In genomic region chr10:94047845-94048559, GRCm38 (mm10) we compare ENCODE assay signal across 10 mouse cellular contexts. TPM values are rescaled to one million over a fixed set of nuclear protein-coding genes. Genes with fewer than 3 reads are reported as not detected.
DNase-seq lines count a peak whose midpoint lies in the region; ATAC-seq and TF ChIP-seq lines count a peak whose summit lies in the region.
"Had no signal": no experiment of that assay in that cellular context is flagged by ENCODE, and none has a peak within 500 bp of the region (broad histone marks: within the 10 kb centered on the region; RNA-seq: fewer than 3 reads in every experiment).

No protein-coding gene starts in this region.

- ATAC-seq in intestine, embryonic 15.5 days, result peak; percentile 96
- ATAC-seq in midbrain, embryonic 11.5 days (ENCODE audit: low FRiP score), result no peak
- ATAC-seq in forebrain, postnatal 0 days, result no peak

- peak overlapping the region; percentile 49 for H3K27ac ChIP-seq in heart, adult 2 months
- H3K27ac ChIP-seq in intestine, embryonic 15.5 days, result peak overlapping the region; percentile 53; the same call in 1 of the 2 replicates
- H3K27ac ChIP-seq in midbrain, embryonic 11.5 days (ENCODE audit: low read depth, low read length), result no peak overlapping the region
- no peak overlapping the region for H3K27ac ChIP-seq in forebrain, postnatal 0 days (ENCODE audit: low read depth, low read length)

- intact Hi-C loops in heart, adult 2 months (cut with DNase I), result no loop called here
- intact Hi-C loops in heart, postnatal 25 days (cut with DNase I), result no loop called here

- H3K9ac ChIP-seq in heart, adult 2 months (ENCODE audit: low read depth, low read length), result no peak overlapping the region
- H3K9ac ChIP-seq in intestine, embryonic 15.5 days, result no peak overlapping the region
- H3K9ac ChIP-seq in midbrain, embryonic 11.5 days (ENCODE audit: low read length), result no peak overlapping the region
- no peak overlapping the region for H3K9ac ChIP-seq in forebrain, postnatal 0 days

- H3K36me3 ChIP-seq in heart, adult 2 months (ENCODE audit: control insufficient read depth, insufficient read depth, low read length), result peaks cover 5% of the 10 kb centered on the region
- 0 out of 2 replicates have a peak, but pooled peaks cover 5% of the 10 kb centered on the region for H3K36me3 ChIP-seq in intestine, embryonic 15.5 days
- H3K36me3 ChIP-seq in midbrain, embryonic 11.5 days (ENCODE audit: control insufficient read depth, insufficient read depth, low read length), result no peaks in the 10 kb centered on the region
- no peaks in the 10 kb centered on the region for H3K36me3 ChIP-seq in forebrain, postnatal 0 days (ENCODE audit: insufficient read depth)

- H3K4me3 ChIP-seq in heart, adult 2 months, result no peak overlapping the region
- no peak overlapping the region for H3K4me3 ChIP-seq in intestine, embryonic 15.5 days (replicated peaks)
- no peak overlapping the region for H3K4me3 ChIP-seq in midbrain, embryonic 11.5 days (ENCODE audit: low read depth, low read length)
- H3K4me3 ChIP-seq in forebrain, postnatal 0 days (ENCODE audit: low read depth, low read length), result no peak overlapping the region

- TF ChIP-seq EP300 in heart, adult 2 months (IDR thresholded peaks at IDR 0.05; ENCODE audit: insufficient read depth, low read depth, low read length), result no peak

- peak in 1 of 2 experiments; percentile 18 for DNase-seq in heart, adult 2 months
- DNase-seq in heart, postnatal 25 days (ENCODE audit: low spot score), result no peak
- peak; percentile 44 for DNase-seq in NIH3T3 (ENCODE audit: low read depth)
- peak; percentile 24 to 49 for DNase-seq in lung, postnatal 4 days
- DNase-seq in embryo, embryonic 10 days (ENCODE audit: low spot score), result no peak
- DNase-seq in midbrain, embryonic 11.5 days (ENCODE audit: low spot score, missing footprints), result no peak
- DNase-seq in forebrain, postnatal 0 days, result no peak
- DNase-seq: cerebellum, adult 9-10 months; right cerebral cortex, adult 18-20 months had no signal

- TF ChIP-seq POLR2A in heart, adult 2 months (IDR thresholded peaks at IDR 0.05; ENCODE audit: insufficient read depth, low read depth, low read length), result no peak

- peaks cover 11% of the 10 kb centered on the region for H3K4me1 ChIP-seq in heart, adult 2 months (ENCODE audit: control insufficient read depth, insufficient read depth, low read length)
- H3K4me1 ChIP-seq in intestine, embryonic 15.5 days (replicated peaks), result peaks cover 14% of the 10 kb centered on the region; the same call in 1 of the 2 replicates
- peaks cover 10% of the 10 kb centered on the region for H3K4me1 ChIP-seq in midbrain, embryonic 11.5 days (ENCODE audit: control insufficient read depth, insufficient read depth, low read length)
- no peaks in the 10 kb centered on the region for H3K4me1 ChIP-seq in forebrain, postnatal 0 days (ENCODE audit: insufficient read depth)

- H3K27me3 ChIP-seq in heart, adult 2 months (ENCODE audit: control insufficient read depth, insufficient read depth, low read length), result no peaks in the 10 kb centered on the region
- no peaks in the 10 kb centered on the region for H3K27me3 ChIP-seq in intestine, embryonic 15.5 days (replicated peaks)
- H3K27me3 ChIP-seq in midbrain, embryonic 11.5 days (ENCODE audit: control insufficient read depth, insufficient read depth, low read length), result no peaks in the 10 kb centered on the region
- H3K27me3 ChIP-seq in forebrain, postnatal 0 days (ENCODE audit: insufficient read depth, low read length), result no peaks in the 10 kb centered on the region

- 35% methylated on average over 10 of the region's 10 CpGs for WGBS in heart, adult 2 months
- WGBS in intestine, embryonic 15.5 days, result 29% methylated on average over 10 of the region's 10 CpGs
- WGBS in midbrain, embryonic 11.5 days, result 74% methylated on average over 10 of the region's 10 CpGs
- 76% methylated on average over 10 of the region's 10 CpGs for WGBS in forebrain, postnatal 0 days

- no peak overlapping the region for H3K4me2 ChIP-seq in intestine, embryonic 15.5 days (replicated peaks)
- no peak overlapping the region for H3K4me2 ChIP-seq in midbrain, embryonic 11.5 days
- H3K4me2 ChIP-seq in forebrain, postnatal 0 days (ENCODE audit: low read depth), result no peak overlapping the region

- H3K9me3 ChIP-seq in intestine, embryonic 15.5 days, result no peaks in the 10 kb centered on the region
- no peaks in the 10 kb centered on the region for H3K9me3 ChIP-seq in midbrain, embryonic 11.5 days (ENCODE audit: control insufficient read depth, low read length)
- no peaks in the 10 kb centered on the region for H3K9me3 ChIP-seq in forebrain, postnatal 0 days (ENCODE audit: low read length)

- TF ChIP-seq CTCF in heart, adult 2 months (IDR thresholded peaks at IDR 0.05), result no peak
- no peak for TF ChIP-seq CTCF in forebrain, postnatal 0 days (IDR thresholded peaks at IDR 0.05; ENCODE audit: low read depth)

- H3K79me2 ChIP-seq in heart, adult 2 months (replicated peaks; ENCODE audit: control insufficient read depth, insufficient read depth, low read length), result 0 out of 2 replicates have a peak, but pooled peaks cover 1% of the 10 kb centered on the region

RNA-seq across cellular contexts. Expression of gene Fgd6, which starts 12.2 kb away (rescaled TPM):
- total RNA-seq in heart, adult 2 months (2021), result 1 to 10 TPM; 4.9 to 5.8 TPM
- polyA plus RNA-seq in heart, adult 2 months (2012; rRNA removed), result 1.9 and 3.9 TPM in 2 replicates
- 1 to 10 TPM; 5.6 to 6.3 TPM for total RNA-seq in heart, postnatal 25 days (2021)
- polyA plus RNA-seq in intestine, embryonic 15.5 days (2015; fragmentation: Nextera tagmentation; extraction: Ambion mirVana), result 3.1 and 3.4 TPM in 2 replicates
- polyA plus RNA-seq in midbrain, embryonic 11.5 days (2014; fragmentation: Nextera tagmentation; extraction: Ambion mirVana), result 4.9 and 5.6 TPM in 2 replicates
- 2.2 and 3.6 TPM in 2 replicates for total RNA-seq in forebrain, postnatal 0 days (2014; rRNA removed)
- polyA plus RNA-seq in forebrain, postnatal 0 days (2015; fragmentation: Nextera tagmentation; extraction: Ambion mirVana), result 0.63 and 1.5 TPM in 2 replicates

RNA-seq across cellular contexts. Expression of gene Vezt, which starts 12.4 kb away (rescaled TPM):
- total RNA-seq in heart, adult 2 months (2021), result 10 to 100 TPM; 38.8 to 45.4 TPM
- polyA plus RNA-seq in heart, adult 2 months (2012; rRNA removed), result 17.4 and 27.9 TPM in 2 replicates
- total RNA-seq in heart, postnatal 25 days (2021), result 10 to 100 TPM; 38.1 to 40.4 TPM
- polyA plus RNA-seq in intestine, embryonic 15.5 days (2015; fragmentation: Nextera tagmentation; extraction: Ambion mirVana), result 18.6 and 20.1 TPM in 2 replicates
- polyA plus RNA-seq in midbrain, embryonic 11.5 days (2014; fragmentation: Nextera tagmentation; extraction: Ambion mirVana), result 45.9 and 46.7 TPM in 2 replicates
- total RNA-seq in forebrain, postnatal 0 days (2014; rRNA removed), result 65.9 and 66.0 TPM in 2 replicates
- 37.5 and 40.1 TPM in 2 replicates for polyA plus RNA-seq in forebrain, postnatal 0 days (2015; fragmentation: Nextera tagmentation; extraction: Ambion mirVana)

Comparison
In these comparisons a context has a peak if more than half of its experiments do, and no peak if none do; other contexts are left out.
1. DNase-seq: peak in NIH3T3 (single experiment) and lung, postnatal 4 days (2 of 2); none in heart, postnatal 25 days (single experiment), embryo, embryonic 10 days (single experiment), midbrain, embryonic 11.5 days (single experiment) and forebrain, postnatal 0 days (single experiment).
2. H3K27ac ChIP-seq: peak in heart, adult 2 months (single experiment) and intestine, embryonic 15.5 days (single experiment); none in midbrain, embryonic 11.5 days (single experiment) and forebrain, postnatal 0 days (single experiment).